Mouse (Mus musculus) layer of hippocampus, postnatal 14 days (tissue): ENCODE measurements around the gene Rapgef5. TPM values are rescaled to one million over a fixed set of nuclear protein-coding genes. Genes with fewer than 3 reads are reported as not detected.

ENCODE experiments used
- DNase-seq, 2 experiments: peaks; one replicate each; pipeline ENCODE4 v3.0.0; 2021 to 2022; ENCODE audit warnings: low spot score in 2 of 2, mixed read lengths in 1 of 2
- total RNA-seq, 2 experiments: library from RNA; stranded (reverse); gene quantifications; 2 replicates each; pipeline ENCODE4 v1.2.3; 2021

Gene Rapgef5
- total RNA-seq, 2 experiments from 2014 or later, result 123 to 126 TPM

DNA sequence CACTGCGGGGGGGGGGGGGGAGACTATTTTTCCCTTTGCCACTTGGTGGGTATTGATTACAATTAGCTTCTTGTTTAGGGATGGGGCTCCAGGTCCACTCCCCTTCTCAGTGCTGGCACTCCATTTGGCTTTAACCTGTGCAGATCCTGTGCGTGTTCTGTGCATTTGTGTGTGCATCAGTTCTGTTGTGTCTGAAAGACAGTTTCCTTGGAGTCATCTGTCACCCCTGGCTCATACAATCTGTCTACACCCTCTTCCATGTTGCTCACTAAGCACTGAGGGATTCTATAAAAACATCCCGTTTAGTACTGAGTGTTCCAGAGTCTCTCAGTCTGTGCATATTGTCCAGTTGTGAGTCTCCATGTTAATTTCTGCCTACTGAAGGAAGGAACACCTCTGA is 189.0 kb downstream of the Rapgef5 start:
- DNase-seq, result no peak

DNA sequence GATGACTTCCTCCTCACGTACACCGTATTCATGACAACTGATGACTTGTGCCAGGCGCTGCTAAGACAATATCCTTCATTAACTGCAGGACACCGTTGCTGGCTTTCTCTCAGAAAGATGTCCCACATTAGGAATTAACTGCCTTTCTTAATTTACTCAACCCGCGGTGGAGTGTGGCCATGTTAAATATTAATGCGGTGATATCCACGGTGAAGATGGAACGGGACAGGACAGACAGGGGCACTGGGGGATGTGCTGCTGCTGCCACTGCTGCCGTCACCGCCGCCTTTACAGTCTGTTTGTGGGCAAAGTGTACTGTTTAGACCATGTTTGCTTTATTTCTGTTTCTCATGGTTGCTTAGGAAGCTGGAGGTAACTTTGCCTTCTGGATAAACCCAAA is 193.0 kb downstream of the Rapgef5 start:
- DNase-seq, result no peak

DNA sequence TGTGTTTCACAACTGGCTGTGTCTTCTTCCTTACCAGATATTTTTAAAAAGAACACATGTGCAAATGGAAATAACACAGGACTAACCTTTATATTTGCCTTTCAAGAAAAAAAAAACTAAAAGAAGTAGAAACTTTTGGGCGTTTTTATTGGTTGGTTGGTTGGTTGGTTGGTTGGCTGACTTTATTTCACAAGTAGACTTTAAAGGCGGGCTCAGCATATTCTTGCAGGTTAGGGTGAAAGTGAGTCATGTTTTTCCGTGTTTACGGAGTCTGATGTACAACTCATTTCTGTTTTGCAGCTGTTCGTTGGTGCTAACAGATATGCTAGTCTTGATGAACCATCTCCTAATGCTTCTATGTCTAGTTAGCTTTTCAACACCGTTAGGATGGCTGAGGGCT is 196.2 kb downstream of the Rapgef5 start:
- no peak for DNase-seq

DNA sequence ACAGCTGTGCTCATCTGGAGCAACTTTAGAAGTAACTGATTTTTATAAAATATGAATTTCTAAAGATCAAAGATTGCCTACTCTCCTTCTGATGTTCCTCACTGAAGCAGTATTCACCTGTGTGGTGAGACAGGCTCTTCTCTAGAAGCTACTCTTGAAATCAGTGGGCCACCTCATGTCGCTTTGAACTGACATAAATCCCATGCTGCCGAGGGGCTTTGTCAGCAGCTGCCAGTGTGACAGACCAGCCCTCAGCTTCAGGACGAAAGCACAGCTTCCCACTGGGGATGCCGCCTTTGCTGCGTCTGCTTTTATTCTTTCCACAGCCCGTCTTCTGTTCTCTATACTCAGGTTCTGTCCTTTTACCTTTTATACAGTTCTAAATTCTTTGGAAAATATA is 197.3 kb downstream of the Rapgef5 start:
- DNase-seq, result no peak

DNA sequence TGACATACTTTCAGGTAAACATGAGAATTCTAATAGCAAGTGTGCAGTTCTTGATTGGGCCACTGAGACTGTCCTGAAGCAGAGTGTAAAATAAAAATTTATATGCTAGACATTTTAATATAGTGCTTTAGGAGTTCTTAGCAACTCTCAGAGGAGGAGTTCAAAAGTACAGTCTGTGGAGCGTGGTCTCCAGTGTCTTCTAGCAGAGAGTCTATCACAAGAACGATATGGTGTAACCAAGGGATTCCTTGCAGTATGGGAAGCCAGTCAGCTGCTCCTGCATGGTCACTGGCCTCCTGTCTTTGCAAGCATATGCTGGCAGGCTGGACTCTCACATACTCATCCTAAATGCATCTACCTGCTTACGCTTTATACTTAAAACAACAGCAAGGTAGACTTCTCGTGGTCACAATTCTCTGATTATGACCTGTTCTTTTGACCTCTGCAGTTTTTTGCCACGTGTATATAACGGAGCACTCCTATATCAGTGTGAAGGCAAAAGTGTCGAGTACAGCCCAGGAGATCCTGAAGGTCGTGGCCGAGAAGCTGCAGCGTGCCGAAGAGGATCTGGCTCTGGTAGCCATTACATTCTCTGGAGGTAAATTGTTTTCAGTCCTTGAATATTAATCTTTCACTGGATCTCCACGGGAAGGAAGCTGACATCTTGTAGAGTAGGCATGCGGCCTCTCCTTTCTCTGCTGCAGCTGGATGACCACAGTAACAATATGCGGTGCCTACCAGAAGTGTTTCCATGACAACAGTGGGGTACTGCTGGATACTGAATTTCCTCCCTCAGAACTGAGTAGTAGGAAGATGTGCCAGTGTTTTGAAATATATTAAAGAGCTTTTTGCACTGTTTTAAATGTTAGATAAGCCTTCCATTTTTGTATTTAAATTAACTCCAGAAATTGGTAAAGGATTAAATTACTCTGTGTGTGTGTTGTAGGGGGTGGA is 204.8 kb downstream of the Rapgef5 start:
- DNase-seq, result no peak

DNA sequence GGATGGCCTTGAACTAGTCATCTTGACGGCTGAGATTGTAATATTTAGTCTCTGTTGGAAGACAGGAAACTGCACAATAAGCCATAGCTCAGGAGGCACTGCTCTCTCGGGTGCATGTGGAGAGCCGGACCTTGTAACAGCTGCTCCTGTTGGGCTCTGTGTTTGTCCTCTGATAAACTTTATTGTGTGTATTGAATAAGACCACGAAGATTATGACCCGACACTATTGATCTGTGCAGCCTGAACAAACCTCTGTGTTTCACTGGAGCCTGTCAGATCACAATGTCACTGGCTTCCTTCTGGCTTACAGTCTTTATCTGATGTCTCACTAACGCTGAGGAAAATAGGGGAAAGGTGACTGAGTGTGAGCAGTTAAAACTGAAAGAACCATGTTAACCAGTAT is 205.5 kb downstream of the Rapgef5 start:
- DNase-seq, result no peak

DNA sequence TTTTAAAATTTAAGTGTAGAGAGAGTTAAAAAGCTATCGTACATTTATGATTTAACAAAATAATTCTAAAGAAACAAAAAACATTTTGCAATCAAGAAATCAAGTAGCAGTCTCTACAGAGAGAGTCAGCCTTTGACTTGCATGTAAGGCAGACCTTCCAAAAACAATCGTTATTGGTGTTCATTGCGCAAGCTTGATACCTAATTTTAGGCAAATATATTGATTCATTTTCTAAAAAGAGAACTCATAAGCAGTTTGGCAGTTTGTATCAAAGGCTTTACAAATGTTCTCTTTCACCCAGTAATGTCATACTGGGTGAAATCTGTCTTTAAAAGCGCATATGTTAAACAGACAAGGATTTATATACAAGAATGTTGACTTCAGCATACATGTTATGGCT is 208.7 kb downstream of the Rapgef5 start:
- DNase-seq, result no peak

DNA sequence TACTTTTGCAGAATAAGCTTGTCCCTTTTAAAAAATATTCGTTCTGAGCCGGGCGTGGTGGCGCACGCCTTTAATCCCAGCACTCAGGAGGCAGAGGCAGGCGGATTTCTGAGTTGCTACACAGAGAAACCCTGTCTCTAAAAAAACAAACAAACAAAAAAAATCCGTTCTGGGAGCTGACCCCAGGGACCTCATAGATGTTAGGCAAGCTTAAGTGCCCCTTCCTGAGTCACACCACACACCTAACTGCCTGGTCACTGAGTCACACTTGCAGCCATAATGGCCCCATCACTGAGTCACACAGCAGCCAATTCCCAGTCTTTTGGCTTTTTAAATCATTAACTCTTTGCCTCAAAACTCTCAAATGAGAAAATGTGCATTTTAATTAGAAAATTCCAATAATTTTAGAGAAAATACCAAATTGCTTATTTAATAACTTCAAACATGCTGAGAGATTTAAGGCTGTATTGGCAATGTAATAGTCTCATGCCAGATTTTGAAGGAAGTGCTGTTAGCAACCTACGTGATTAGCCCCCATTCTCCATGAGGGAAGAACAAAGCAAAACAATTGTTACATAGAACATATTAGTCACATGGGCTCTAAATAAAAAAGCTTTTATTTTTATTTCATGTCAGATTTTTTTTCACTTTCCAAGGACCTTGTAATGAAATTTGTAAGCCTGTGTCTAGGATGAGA is 211.3 kb downstream of the Rapgef5 start:
- no peak for DNase-seq

DNA sequence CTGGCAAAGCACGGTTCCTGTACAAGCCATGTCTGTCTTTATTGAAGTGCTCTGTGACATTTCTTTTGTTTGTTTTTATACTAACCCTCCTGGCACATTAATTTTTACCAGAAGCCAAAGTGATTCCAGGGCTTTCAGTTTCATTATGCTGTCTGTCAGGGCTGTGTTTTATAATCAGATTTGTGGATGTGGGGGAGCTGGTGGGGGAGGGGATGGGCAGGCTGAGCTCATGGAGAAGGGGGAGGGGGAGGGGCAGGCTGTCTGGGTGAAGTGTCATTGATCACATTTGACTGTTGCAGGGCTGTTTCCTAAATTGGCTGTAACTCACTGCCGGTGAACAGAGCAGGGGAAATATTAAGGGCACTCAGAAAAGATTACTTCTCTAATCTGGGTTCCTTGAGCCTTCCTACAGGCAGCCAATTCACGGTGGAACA is 211.9 kb downstream of the Rapgef5 start:
- peak in 1 of 2 experiments; percentile 19 for DNase-seq

DNA sequence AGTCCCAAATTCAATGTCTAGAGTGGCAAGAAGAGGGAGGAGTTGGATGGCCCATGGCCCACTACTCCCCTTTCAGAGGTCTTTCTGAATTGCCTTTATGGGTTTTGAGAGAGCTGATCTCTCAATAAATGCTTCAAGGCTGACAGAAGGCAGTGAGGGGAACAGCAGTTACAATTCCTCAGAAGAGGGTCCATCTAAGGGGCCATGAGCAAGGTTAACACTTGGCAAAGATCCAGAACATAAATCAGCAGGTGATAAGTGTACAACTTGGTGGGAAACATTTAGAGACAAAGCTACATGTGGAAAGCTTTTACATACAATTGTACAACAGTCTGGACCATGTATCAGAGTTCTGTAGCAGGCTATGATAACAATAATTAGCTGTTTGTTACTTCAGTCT is 217.3 kb downstream of the Rapgef5 start:
- no peak for DNase-seq

DNA sequence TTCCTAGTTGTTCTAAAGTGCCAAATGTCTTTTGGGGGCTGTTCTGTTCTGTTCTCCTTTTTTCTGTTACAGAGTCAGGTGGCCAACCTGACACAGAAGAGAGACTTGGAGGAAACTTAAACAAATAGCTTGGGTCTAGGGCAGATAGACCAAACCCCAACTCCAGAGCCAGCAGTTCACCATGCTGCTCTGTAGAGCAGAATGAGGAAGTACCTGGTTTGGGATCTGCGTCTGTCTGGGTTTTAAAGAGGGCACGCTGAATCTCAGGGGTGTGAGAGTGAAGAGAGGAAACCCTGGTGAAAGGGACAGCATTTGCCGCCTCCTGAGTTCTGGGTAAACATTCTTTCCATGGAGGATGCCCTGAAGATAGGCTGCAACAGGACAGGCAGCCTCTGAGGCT is 219.9 kb downstream of the Rapgef5 start:
- DNase-seq, result no peak

DNA sequence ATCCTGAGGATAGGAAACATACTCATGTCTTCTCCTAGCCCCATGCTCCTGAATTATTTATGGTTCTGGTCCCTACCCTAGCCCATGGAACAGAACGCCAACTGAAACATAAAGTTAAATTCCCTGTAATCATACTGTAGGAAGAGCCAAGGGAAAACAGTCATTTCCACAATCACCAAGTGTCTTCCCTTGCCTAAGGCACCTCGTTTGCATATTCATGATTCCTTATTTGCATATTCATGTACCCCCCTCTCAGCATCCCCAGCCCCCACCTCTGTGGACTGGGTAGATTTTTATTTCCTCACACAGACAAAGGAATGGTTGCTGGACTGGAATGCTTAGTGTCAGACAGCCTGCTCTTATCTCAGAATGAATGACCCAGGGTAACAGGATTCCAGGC is 220.6 kb downstream of the Rapgef5 start:
- DNase-seq, result no peak

DNA sequence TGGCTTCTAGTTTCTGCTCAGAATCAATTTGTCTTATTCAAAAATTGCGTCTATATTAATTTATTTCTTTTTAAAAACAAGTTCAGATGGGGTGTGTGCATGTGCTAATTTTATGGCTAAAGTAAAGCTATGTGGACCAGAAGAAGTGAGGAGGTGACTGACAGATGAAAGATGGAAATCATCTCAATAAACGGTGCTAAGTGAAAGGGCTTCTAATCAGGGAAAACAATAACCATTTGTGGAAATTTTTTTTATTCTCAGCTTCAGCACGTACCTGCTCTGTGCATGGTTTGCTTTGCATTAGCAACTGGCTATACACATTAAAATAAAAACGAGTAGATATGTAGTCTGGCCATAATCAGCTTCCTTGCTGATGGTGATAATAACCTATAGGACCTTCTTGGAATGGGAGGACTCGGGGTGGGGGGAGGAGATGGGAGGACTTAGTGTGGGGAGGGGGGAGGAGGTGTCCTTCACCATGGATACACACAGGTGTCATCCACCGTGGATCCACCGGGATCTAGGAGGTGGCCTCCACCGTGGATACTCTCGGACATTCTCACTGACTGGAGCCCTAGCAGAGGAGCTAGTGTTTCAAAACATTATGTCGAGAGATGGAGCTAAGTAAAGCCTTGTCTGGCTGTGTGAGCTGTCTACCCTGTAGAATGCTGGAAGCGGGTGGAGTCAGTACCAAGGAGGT is 221.2 kb downstream of the Rapgef5 start:
- no peak for DNase-seq

DNA sequence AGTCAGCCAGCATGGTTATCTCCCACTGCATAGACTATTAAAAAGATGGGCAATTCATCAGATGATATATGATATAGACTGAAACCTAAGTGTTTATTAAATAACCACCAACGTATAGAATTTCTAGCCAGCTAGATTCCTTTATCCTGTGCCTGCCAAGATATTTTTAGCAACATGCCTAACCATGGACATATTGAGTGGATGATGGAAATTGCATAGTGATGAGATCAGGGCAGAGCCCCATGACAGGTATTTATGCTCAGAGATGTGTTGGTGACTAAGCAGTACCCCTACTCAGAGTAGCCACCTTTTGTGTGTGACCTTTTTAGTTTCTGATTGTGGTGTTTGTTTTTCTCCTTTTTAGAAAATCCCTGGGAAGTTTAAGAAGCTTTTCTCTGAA is 226.2 kb downstream of the Rapgef5 start:
- no peak for DNase-seq

DNA sequence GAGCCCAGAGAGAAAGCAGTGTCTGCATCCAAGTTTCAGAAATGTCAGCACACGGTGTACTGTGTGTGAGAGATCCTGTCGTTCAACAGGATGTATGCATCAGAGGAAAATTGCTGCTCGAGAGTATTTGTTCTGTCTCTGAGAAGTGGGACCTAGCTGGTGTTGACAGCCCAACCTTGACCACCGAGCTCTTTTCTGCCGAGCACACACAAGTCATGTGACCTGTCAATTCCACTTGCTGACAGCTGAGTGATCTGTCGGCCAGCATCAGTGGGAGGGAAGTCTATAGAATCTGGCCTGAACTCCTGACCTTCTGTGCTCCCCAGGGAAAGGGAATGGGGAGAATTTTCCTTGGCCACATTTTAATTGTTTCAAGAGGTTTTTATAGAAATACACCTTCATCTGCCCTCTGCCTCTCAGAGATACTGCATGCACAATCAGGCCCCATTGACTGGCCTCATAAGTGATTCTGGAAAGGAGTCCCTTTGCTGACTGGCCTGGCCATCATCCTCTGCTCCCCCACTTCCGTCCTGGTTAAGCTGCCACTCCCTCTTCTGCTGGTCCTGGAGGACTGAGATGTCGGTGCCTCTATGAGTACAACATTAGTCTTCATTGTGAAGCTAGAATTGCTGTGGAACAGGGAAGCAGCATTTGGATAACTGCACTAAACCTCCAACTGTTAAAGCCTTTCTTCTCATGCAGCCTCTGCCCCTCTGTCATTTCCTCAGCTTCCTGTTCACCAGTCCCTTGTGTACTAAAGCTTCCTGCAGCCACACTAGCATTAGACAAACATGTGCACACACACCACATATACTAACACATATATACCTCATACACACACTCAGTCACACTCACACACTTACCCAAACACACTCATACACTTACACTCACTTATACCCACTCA is 228.6 kb downstream of the Rapgef5 start:
- DNase-seq, result no peak

DNA sequence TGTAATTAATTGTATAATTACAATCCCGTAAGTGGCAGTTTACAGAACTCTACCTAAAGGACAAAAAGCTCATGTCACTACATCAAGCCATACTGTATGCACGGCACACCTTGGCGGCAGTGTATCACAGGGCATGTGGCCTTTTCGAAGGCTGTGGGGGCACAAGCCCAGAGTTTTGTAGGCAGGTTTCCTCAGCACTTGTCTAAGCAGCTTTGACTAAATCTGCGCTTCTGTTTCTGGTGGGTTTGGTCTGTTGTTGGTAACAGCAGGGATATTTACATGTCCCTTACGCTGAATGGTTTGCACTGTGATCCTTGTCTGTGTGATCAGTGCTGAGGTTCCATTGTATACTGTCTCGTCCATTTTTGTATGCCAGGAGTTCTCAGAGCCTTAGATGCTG is 230.3 kb downstream of the Rapgef5 start:
- DNase-seq, result no peak

DNA sequence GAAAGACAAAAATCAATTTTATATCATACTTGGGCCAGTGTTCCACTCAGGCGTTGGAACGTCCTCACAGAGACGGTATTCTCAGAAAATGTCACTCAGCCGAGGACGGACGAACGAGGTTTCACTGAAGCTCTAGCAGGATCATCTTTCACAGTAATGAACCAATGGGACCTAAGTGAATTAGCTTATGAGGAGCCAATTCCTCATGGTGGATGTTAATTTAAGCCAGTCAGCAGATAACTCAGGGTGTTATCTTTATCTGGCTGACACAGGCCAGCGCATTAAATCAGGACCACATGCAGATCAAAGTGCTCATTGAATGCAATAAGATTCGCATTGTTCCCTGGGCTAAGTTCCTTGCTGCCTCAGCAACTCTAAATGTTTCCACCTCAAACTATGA is 234.8 kb downstream of the Rapgef5 start:
- DNase-seq, result no peak

DNA sequence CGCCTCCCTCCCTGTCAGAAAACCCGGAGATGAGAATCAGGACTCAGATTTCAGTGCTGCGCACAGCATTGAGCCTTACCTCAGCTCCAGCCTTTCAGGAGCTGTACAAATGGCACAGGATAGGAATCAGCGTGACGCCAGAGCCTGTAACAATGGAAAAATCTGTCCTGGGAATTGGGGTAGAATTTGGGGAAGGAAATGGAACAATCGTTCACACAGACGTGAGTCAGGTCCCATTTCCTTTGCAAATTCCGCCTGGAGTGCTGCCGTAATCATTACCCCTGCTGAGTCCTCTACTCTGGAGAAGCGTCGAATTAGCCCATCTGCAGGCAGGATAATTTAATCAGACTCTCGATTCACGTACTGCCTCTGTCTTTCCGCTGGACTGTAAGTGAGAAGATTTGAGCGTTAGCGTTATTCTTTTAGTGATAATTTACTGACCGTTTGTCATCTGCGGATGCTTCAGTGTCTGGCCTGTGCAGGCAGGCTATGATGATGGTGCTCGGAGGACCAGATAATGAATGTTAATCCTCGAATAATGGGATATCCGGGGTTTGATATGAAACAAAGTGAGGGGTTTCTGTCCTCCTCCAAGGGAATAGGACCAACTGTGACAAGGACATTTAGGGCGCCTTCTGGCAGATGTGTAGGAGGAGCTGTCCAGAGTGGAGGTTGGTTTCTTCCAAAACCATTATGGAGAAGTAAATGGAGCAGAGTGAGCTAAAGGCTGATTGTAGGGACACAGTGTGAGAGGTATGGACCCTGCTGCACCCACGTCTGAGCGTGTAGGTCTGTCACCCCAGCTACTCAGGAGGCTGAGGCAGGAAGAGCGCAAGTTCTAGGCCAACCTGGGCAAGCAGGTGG is 235.5 kb downstream of the Rapgef5 start:
- no peak for DNase-seq

DNA sequence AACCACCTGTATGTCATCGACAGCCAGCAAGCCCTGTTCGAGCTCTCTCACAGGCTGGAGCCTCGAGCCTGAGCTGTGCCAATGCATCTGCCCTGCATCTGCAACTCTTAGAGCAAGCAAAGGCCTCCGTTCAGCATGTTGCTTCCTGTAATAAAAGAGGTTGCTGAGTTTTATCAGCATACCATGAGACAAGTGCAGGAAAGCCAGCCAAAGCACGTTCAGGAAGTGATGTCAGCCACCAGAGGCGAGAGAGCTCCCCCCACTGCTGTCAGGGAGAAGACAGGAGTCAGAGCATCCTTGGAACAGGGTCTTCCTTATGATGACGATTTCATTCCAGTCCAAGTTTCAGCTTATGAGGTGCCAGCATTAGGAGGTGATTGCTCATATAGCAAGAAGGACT is 239.7 kb downstream of the Rapgef5 start:
- DNase-seq, result no peak

DNA sequence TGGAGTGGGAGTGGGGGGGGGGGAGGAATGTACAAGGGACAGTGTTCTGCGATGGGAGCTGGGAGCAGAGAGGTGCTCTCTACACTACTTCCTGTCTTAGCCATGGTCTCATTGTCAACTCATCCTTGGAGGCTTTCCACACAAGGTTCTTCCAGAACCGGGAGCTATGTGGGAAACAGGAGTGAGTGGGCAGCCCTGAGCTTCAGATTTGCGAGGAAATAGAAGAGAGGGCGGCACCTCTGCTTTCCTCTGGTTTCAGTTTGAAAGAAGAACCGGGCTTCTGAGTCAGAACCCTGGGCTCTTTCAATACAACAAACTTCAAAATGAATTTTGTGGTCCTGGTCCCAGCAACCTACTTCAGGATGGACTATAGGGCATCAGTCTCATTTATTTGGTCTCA is 244.1 kb downstream of the Rapgef5 start:
- no peak for DNase-seq
